8 mouse cellular contexts compared by ENCODE assay signal in the genomic region with DNA sequence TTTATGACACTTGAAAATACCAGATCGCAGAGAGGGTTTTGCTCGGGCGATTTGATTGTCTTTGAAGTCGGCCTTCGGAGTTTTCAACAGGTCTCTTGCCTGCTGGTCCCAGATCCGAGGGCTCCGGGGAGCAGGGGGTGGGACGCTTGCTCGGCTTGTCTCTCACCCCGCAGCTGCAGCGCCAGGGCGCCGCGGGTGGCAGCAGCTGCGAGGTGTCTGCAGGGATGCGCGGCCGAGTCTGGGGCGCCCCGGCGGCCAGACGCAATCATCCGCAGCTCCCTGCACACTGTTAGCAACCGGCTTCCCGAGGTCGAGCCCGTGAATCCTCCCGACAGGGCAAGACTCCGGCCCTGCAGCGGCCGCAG.
DNase-seq lines count a peak whose midpoint lies in the region; ATAC-seq lines count a peak whose summit lies in the region.

No protein-coding gene starts in this region.

- peaks cover 13% of the 10 kb centered on the region for H3K27me3 ChIP-seq in forebrain, embryonic 11.5 days (ENCODE audit: control insufficient read depth, insufficient read depth, low read length)
- peaks cover 71% of the 10 kb centered on the region for H3K27me3 ChIP-seq in hindbrain, embryonic 12.5 days
- peaks cover 35% of the 10 kb centered on the region for H3K27me3 ChIP-seq in limb, embryonic 11.5 days (ENCODE audit: control insufficient read depth, insufficient read depth, low read length)
- peaks cover 15% of the 10 kb centered on the region for H3K27me3 ChIP-seq in neural tube, embryonic 11.5 days (ENCODE audit: control insufficient read depth, insufficient read depth, low read length)

- ATAC-seq in forebrain, embryonic 11.5 days (replicated peaks; ENCODE audit: low FRiP score), result peak; percentile 75
- ATAC-seq in hindbrain, embryonic 12.5 days (ENCODE audit: low FRiP score), result peak; percentile 86
- ATAC-seq in limb, embryonic 11.5 days (ENCODE audit: insufficient number of reproducible peaks, low FRiP score, low TSS enrichment, low read depth), result peak; percentile 68
- ATAC-seq in neural tube, embryonic 11.5 days (ENCODE audit: insufficient read depth, low FRiP score, low TSS enrichment), result peak; percentile 86

- peak overlapping the region; percentile 91 for H3K4me2 ChIP-seq in forebrain, embryonic 11.5 days (ENCODE audit: low read depth, low read length, severe bottlenecking)
- peak overlapping the region; percentile 96 for H3K4me2 ChIP-seq in hindbrain, embryonic 12.5 days (replicated peaks)
- H3K4me2 ChIP-seq in limb, embryonic 11.5 days (ENCODE audit: low read depth, severe bottlenecking), result peak overlapping the region; percentile 89
- H3K4me2 ChIP-seq in neural tube, embryonic 11.5 days (ENCODE audit: low read depth), result peak overlapping the region; percentile 95

- peaks cover 6% of the 10 kb centered on the region for H3K4me1 ChIP-seq in forebrain, embryonic 11.5 days (replicated peaks; ENCODE audit: control insufficient read depth, insufficient read depth, low read length)
- H3K4me1 ChIP-seq in hindbrain, embryonic 12.5 days, result peaks cover 20% of the 10 kb centered on the region
- H3K4me1 ChIP-seq in limb, embryonic 11.5 days (ENCODE audit: control insufficient read depth, insufficient read depth, low read length), result peaks cover 6% of the 10 kb centered on the region; the same call in 1 of the 2 replicates
- H3K4me1 ChIP-seq in neural tube, embryonic 11.5 days (ENCODE audit: control insufficient read depth, insufficient read depth, low read length), result peaks cover 3% of the 10 kb centered on the region; the same call in 1 of the 2 replicates

- DNase-seq in heart, adult 11 months, result peak; percentile 55
- no peak for DNase-seq in heart, adult 8-10 months (ENCODE audit: low spot score)
- DNase-seq in R1 (ENCODE audit: low read depth, low spot score), result peak; percentile 55
- peak; percentile 79 for DNase-seq in forebrain, embryonic 11.5 days (ENCODE audit: low spot score)
- peak; percentile 71 for DNase-seq in limb, embryonic 11.5 days (ENCODE audit: low spot score)
- peak; percentile 84 for DNase-seq in neural tube, embryonic 11.5 days (ENCODE audit: low spot score)
- no peak for DNase-seq in thymus, postnatal 25 days

- H3K9ac ChIP-seq in forebrain, embryonic 11.5 days (ENCODE audit: low read length), result peak overlapping the region; percentile 60
- peak overlapping the region; percentile 68 for H3K9ac ChIP-seq in hindbrain, embryonic 12.5 days
- peak overlapping the region; percentile 50 for H3K9ac ChIP-seq in limb, embryonic 11.5 days (ENCODE audit: low read length)
- peak overlapping the region; percentile 63 for H3K9ac ChIP-seq in neural tube, embryonic 11.5 days (ENCODE audit: low read length)

- H3K27ac ChIP-seq in forebrain, embryonic 11.5 days (ENCODE audit: low read depth, low read length), result 0 out of 2 replicates have a peak overlapping the region, but pooled peaks have one; percentile 25
- peak overlapping the region; percentile 79 for H3K27ac ChIP-seq in hindbrain, embryonic 12.5 days
- H3K27ac ChIP-seq in limb, embryonic 11.5 days (replicated peaks; ENCODE audit: low read depth, low read length), result no peak overlapping the region
- 0 out of 2 replicates have a peak overlapping the region, but pooled peaks have one; percentile 1 for H3K27ac ChIP-seq in neural tube, embryonic 11.5 days (ENCODE audit: low read depth, low read length)

- under 1% methylated on average over 23 of the region's 31 CpGs for WGBS in forebrain, embryonic 11.5 days
- under 1% methylated on average over 31 of the region's 31 CpGs for WGBS in hindbrain, embryonic 12.5 days
- 1% methylated on average over 31 of the region's 31 CpGs for WGBS in limb, embryonic 11.5 days
- WGBS in neural tube, embryonic 11.5 days, result under 1% methylated on average over 31 of the region's 31 CpGs

- H3K36me3 ChIP-seq in forebrain, embryonic 11.5 days (ENCODE audit: control insufficient read depth, insufficient read depth, low read length), result no peaks in the 10 kb centered on the region
- no peaks in the 10 kb centered on the region for H3K36me3 ChIP-seq in hindbrain, embryonic 12.5 days
- no peaks in the 10 kb centered on the region for H3K36me3 ChIP-seq in limb, embryonic 11.5 days (ENCODE audit: control insufficient read depth, insufficient read depth, low read length)
- no peaks in the 10 kb centered on the region for H3K36me3 ChIP-seq in neural tube, embryonic 11.5 days (ENCODE audit: control insufficient read depth, insufficient read depth, low read length)

- H3K9me3 ChIP-seq in forebrain, embryonic 11.5 days (ENCODE audit: control insufficient read depth, low read length), result no peaks in the 10 kb centered on the region
- no peaks in the 10 kb centered on the region for H3K9me3 ChIP-seq in hindbrain, embryonic 12.5 days (replicated peaks)
- H3K9me3 ChIP-seq in limb, embryonic 11.5 days (ENCODE audit: control insufficient read depth, low read length), result no peaks in the 10 kb centered on the region
- no peaks in the 10 kb centered on the region for H3K9me3 ChIP-seq in neural tube, embryonic 11.5 days (ENCODE audit: control insufficient read depth, low read length)

- peak overlapping the region; percentile 48 for H3K4me3 ChIP-seq in forebrain, embryonic 11.5 days (ENCODE audit: low read depth, low read length)
- H3K4me3 ChIP-seq in hindbrain, embryonic 12.5 days, result peak overlapping the region; percentile 48
- peak overlapping the region; percentile 43 for H3K4me3 ChIP-seq in limb, embryonic 11.5 days (ENCODE audit: low read depth, low read length)
- H3K4me3 ChIP-seq in neural tube, embryonic 11.5 days (ENCODE audit: low read depth, low read length), result peak overlapping the region; percentile 50

Comparison
In these comparisons a context has a peak if more than half of its experiments do, and no peak if none do; other contexts are left out.
1. DNase-seq: peak in heart, adult 11 months (single experiment), R1 (single experiment), forebrain, embryonic 11.5 days (single experiment), limb, embryonic 11.5 days (single experiment) and neural tube, embryonic 11.5 days (single experiment); none in heart, adult 8-10 months (single experiment) and thymus, postnatal 25 days (single experiment).
2. Peak in every context shown above with its lines, with median percentiles within 50 percentile points of each other: ATAC-seq, H3K4me2 ChIP-seq, H3K4me3 ChIP-seq and H3K9ac ChIP-seq.